Mouse (Mus musculus) limb, embryonic 11.5 days (tissue): Measurements from ENCODE around the gene Gm3173. TPM values are rescaled to one million over a fixed set of nuclear protein-coding genes. Genes with fewer than 3 reads are reported as not detected.
"Not testable (repeated sequence)": the region's sequence is repeated elsewhere in the genome, so short reads cannot be mapped to it uniquely, and the experiment has no call there.

Experiments used
- ATAC-seq: fragments of 200-750 bp; cut with Nextera tagmentation; 2 replicates; pipeline ENCODE4 v1.8.0; 2017; ENCODE audit warnings: low read depth; ENCODE audit not compliant: insufficient number of reproducible peaks, low FRiP score, low TSS enrichment
- DNase-seq: peaks from one replicate; pipeline ENCODE4 v3.0.0-alpha.2; 2015; ENCODE audit warnings: low spot score
- H3K27ac ChIP-seq: fragments of 300-500 bp; sonication (generic); replicated peaks from 2 replicates; pipeline ENCODE4 v1.5.1; 2014; ENCODE audit warnings: low read depth, mild to moderate bottlenecking, low read length
- H3K27me3 ChIP-seq: fragments of 300-500 bp; sonication (generic); 2 replicates; pipeline ENCODE4 v1.6.1; 2014; ENCODE audit warnings: mild to moderate bottlenecking, low read length, mixed read lengths; ENCODE audit not compliant: control insufficient read depth, insufficient read depth
- H3K36me3 ChIP-seq: fragments of 300-500 bp; sonication (generic); 2 replicates; pipeline ENCODE4 v1.6.1; 2014; ENCODE audit warnings: mild to moderate bottlenecking, low read length, moderate library complexity, mixed read lengths; ENCODE audit not compliant: control insufficient read depth, insufficient read depth
- H3K4me1 ChIP-seq: fragments of 300-500 bp; sonication (generic); 2 replicates; pipeline ENCODE4 v1.6.1; 2014; ENCODE audit warnings: low read length, mixed read lengths; ENCODE audit not compliant: control insufficient read depth, insufficient read depth
- H3K4me2 ChIP-seq: fragments of 300-500 bp; sonication (generic); 2 replicates; pipeline ENCODE4 v1.6.1; 2014; ENCODE audit warnings: low read depth, mild to moderate bottlenecking, moderate library complexity; ENCODE audit not compliant: severe bottlenecking
- H3K4me3 ChIP-seq: fragments of 300-500 bp; sonication (generic); 2 replicates; pipeline ENCODE4 v1.5.1; 2014; ENCODE audit warnings: low read depth, low read length
- H3K9ac ChIP-seq: fragments of 300-500 bp; sonication (generic); 2 replicates; pipeline ENCODE4 v1.6.1; 2014; ENCODE audit warnings: mild to moderate bottlenecking, low read length
- H3K9me3 ChIP-seq: fragments of 300-500 bp; sonication (generic); 2 replicates; pipeline ENCODE4 v1.6.1; 2016; ENCODE audit warnings: low read length; ENCODE audit not compliant: control insufficient read depth
- WGBS: fragments of 180-500 bp; shearing (Covaris S2); extraction: QIAGEN DNeasy Blood & Tissue Kit; methylation state at CpG from one replicate; pipeline ENCODE4 v1.1.7; 2014; 5-methylcytosine and 5-hydroxymethylcytosine counted together
- polyA plus RNA-seq: library from polyadenylated mRNA; unstranded; fragments of >200 nt; fragmentation: Nextera tagmentation; extraction: Ambion mirVana; gene quantifications from 2 replicates; pipeline ENCODE4 v1.2.1, GENCODE M21; 2014

Gene Gm3173
- not detected in 2 replicates for polyA plus RNA-seq

DNA sequence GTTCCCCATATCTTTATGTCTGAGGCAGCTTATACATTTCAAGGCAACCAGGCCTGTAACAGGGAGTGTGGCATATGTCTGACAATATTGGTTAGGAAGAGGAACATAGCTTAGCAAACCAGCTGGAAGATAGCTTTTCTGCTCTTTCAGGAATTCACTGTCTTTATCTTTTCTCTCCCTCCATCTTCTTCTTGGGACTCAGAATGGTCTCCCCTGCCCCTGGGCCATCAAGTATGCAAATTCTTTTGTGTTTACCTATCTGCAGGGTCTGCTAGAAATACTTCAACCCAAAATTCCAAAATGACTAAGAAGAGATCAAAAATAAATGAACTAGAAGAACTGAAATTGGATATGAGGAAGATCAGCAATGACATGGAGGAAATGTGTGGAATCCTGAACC is at the start of gene Gm3173:
TSS of gene Gm3173 (plus strand) at position 301 of the 400 bp plus-strand sequence.
- not testable (repeated sequence) for H3K36me3 ChIP-seq, H3K27me3 ChIP-seq, H3K9ac ChIP-seq, H3K9me3 ChIP-seq, H3K4me1 ChIP-seq, H3K27ac ChIP-seq, H3K4me2 ChIP-seq, ATAC-seq, H3K4me3 ChIP-seq, DNase-seq

DNA sequence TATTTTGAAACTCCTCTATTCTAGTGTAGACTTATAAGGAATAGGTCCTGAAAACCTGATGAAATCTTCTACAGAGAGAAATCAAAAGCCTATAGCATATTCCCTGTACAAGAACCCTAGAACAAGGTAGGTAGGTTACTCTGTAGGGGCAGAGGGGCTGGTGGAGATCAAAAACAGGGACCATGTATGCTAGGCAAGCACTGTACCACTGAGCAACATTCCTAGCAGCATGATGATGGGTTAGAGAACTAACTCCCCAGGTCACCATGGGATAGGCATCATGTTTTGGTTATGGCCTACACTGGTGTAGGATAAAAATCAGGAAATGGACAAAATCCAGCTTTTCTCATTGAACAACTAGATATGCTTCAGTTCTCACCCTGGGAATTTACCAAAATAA is 45.2 kb upstream of the Gm3173 start:
- H3K9me3 ChIP-seq, ATAC-seq: not testable (repeated sequence)

GRCm38 (mm10) chr14:4392841-4393530 is 37.8 kb upstream of the Gm3173 start:
- H3K4me2 ChIP-seq, H3K4me1 ChIP-seq, H3K27ac ChIP-seq, H3K27me3 ChIP-seq, H3K4me3 ChIP-seq, H3K9me3 ChIP-seq, H3K9ac ChIP-seq, DNase-seq, H3K36me3 ChIP-seq, ATAC-seq: not testable (repeated sequence)
- WGBS, result 94% methylated on average over 2 of the region's 6 CpGs

More for the DNA sequence above, 45.2 kb upstream of the Gm3173 start:
- not testable (repeated sequence) for DNase-seq, H3K36me3 ChIP-seq, H3K4me2 ChIP-seq, H3K4me3 ChIP-seq, H3K9ac ChIP-seq, H3K4me1 ChIP-seq, H3K27me3 ChIP-seq, H3K27ac ChIP-seq

- H3K27me3 ChIP-seq, H3K9me3 ChIP-seq, H3K9ac ChIP-seq, H3K4me3 ChIP-seq, DNase-seq, ATAC-seq, H3K36me3 ChIP-seq, H3K4me1 ChIP-seq, H3K27ac ChIP-seq, H3K4me2 ChIP-seq: not testable (repeated sequence)
- WGBS, result 33% methylated on average over 1 of the region's 3 CpGs
Observed at GRCm38 (mm10) chr14:4397226-4397625, 33.6 kb upstream of the Gm3173 start, which contains the start of gene Gm3159. Gm3159 (plus strand) TSS chr14:4397526.

- H3K27me3 ChIP-seq, DNase-seq, H3K4me1 ChIP-seq, H3K36me3 ChIP-seq, H3K27ac ChIP-seq, H3K9me3 ChIP-seq, ATAC-seq, H3K9ac ChIP-seq, H3K4me2 ChIP-seq, H3K4me3 ChIP-seq: not testable (repeated sequence)
Observed at GRCm38 (mm10) chr14:4398624-4399023, 32.2 kb upstream of the Gm3173 start.

DNA sequence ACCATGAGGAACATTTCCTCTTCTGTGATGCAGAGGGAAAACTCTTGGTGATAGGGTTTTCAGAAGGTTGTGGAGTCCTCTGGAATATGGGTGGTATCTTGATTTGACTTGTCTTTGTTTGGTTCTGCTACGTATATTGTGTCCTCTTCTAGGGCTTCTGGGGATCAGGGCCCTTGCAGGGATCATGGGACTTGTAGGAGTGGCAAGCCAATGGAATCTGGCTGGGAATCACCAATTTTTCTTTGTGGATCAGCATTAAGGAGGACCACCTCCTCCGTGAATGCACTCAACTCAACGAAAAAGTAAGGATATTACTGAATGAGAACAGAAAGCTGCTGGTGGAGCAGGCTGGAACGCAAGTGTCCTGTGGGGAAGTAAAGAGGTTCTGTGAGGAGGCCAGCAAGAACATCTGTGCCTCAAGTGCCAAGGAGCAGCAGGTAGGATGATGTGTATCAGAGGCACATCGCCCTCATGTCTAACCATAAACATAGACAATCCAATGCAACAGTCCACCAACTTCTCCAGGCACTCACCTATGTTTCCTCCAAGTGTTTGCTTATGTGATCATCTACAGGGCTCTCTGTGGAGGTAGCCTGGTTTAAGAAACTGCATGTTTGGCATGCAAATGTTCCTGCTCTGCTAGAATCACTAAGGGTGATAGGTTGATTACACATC is 30.5 kb upstream of the Gm3173 start:
- WGBS, result 84% methylated on average over 5 of the region's 5 CpGs
- not testable (repeated sequence) for H3K4me3 ChIP-seq, ATAC-seq, DNase-seq, H3K4me1 ChIP-seq, H3K27me3 ChIP-seq, H3K4me2 ChIP-seq, H3K36me3 ChIP-seq, H3K9ac ChIP-seq, H3K27ac ChIP-seq, H3K9me3 ChIP-seq

DNA sequence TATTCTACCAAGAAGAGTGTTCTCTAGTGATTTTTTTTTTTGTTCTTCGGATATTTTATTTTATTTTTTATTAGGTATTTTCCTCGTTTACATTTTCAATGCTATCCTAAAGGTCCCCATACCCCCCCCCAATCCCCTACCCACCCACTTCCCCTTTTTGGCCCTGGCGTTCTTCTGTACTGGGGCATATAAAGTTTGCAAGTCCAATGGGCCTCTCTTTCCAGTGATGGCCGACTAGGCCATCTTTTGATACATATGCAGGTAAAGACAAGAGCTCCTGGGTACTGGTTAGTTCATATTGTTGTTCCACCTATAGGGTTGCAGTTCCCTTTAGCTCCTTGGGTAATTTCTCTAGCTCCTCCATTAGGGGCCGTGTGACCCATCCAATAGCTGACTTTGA is 29.5 kb upstream of the Gm3173 start:
- not testable (repeated sequence) for H3K27me3 ChIP-seq, H3K9me3 ChIP-seq, H3K9ac ChIP-seq, H3K4me1 ChIP-seq, H3K36me3 ChIP-seq, H3K27ac ChIP-seq, ATAC-seq, H3K4me3 ChIP-seq, H3K4me2 ChIP-seq, DNase-seq
- 83% methylated on average over 5 of the region's 5 CpGs for WGBS

GRCm38 (mm10) chr14:4403840-4404239 is 27.0 kb upstream of the Gm3173 start:
- not testable (repeated sequence) for H3K27me3 ChIP-seq, DNase-seq

More at GRCm38 (mm10) chr14:4403840-4404239, 27.0 kb upstream of the Gm3173 start:
- H3K36me3 ChIP-seq, ATAC-seq, H3K4me3 ChIP-seq, H3K4me1 ChIP-seq, H3K4me2 ChIP-seq, H3K27ac ChIP-seq, H3K9ac ChIP-seq, H3K9me3 ChIP-seq: not testable (repeated sequence)
